Mouse (Mus musculus): ENCODE data around the gene Flvcr2.

Flvcr2 gene

GRCm38 (mm10) chr12:85800031-85800430 is 53.7 kb downstream of the Flvcr2 start:
- peak; percentile 42 for DNase-seq

- no peak for DNase-seq
Measured at GRCm38 (mm10) chr12:85809726-85810125, 63.4 kb downstream of the Flvcr2 start.

GRCm38 (mm10) chr12:85810959-85811358 is 64.6 kb downstream of the Flvcr2 start:
- no peak for DNase-seq

GRCm38 (mm10) chr12:85811676-85812075 is 65.3 kb downstream of the Flvcr2 start:
- DNase-seq = no peak

GRCm38 (mm10) chr12:85813599-85813998 is 67.3 kb downstream of the Flvcr2 start:
- DNase-seq = no peak

DNA sequence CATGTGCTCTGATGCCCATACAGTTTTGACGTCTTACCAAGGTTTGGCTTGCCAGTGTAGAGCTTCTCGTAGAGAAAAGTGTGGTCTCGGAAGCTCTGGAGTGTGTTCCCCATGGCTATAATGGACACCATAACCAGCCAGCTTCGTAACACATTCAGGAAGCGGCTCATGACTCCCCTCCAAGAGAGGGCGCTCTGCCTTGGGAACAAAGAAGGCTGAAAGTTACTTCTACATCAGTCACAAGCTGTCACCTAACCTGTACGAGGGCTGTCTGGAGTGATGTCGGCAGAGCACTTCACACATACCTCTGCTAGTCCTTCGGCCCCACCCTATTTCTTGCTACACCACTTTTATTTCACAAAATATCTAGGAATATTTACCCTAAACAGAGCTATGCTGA is 75.7 kb downstream of the Flvcr2 start:
- no peak for DNase-seq

DNA sequence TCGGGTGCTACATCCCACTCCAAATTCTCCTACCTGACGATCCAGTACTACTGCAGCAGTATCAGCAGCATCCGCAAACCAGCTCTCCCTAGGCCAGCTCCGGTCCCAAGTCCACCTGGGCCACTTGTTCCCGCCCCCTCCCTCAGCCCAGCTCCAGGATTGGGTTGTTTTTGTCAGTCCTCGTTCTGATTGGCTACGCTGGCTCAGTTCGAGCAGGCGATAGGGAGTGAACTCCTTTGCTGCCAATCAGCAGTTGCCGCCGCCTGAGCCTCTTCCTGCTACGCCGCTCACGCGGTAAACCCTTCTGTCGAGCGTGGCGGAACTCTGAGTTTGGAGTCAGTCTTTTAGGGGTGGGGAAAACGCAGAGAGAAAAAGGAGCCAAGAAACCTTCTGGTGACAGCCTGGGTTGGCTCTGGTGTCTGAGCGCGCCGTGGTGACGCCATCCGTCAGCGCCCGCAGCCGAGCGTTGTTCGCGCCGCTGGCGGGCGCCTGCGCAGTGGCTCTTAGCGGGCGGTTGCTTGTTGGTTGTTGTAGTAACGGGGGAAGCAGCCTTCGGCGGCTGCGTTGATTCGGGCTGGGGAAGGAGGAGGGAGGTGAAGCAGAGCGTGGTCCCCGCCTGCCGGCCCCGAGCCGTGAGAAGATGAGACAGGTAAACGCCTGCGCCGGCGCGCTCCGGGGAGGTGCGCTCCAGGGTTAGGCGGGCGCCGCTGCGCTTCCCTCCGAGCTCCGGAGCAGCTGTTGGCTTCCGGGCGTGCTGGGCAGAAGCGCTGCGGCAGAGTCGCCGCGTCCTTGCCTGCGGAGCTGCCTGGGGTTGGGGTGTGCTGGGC is 78.3 kb downstream of the Flvcr2 start, which contains the start of the genes Erg28 and Ttll5:
Gene Erg28, minus strand, starts transcription at position 113 of the 827 bp plus-strand sequence.
Gene Ttll5, plus strand, starts transcription at position 222 of the 827 bp plus-strand sequence.
- DNase-seq = peak; percentile 94

- DNase-seq = no peak
Measured at GRCm38 (mm10) chr12:85825361-85825760, 79.0 kb downstream of the Flvcr2 start.

GRCm38 (mm10) chr12:85825822-85826221 is 79.5 kb downstream of the Flvcr2 start:
- no peak for DNase-seq

DNA sequence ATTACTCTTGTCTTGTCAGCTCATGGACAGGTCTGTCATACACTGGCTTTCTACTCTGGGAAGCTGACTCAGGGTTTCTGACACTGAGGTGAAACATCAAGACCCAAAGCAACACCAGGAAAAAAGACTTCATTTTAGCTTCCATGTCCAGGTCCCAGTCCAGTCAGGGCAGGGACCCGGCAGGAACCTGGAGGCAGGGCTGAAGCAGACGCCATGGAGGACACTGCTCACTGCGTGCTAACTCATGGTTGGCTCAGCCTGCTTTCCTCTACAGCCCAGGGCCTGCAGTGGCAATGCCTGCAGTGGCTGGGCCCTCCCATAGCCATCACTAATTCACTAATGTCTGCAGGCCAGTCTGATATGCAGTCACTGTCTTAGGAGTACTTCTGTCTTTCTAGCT is 82.5 kb downstream of the Flvcr2 start:
- no peak for DNase-seq

DNA sequence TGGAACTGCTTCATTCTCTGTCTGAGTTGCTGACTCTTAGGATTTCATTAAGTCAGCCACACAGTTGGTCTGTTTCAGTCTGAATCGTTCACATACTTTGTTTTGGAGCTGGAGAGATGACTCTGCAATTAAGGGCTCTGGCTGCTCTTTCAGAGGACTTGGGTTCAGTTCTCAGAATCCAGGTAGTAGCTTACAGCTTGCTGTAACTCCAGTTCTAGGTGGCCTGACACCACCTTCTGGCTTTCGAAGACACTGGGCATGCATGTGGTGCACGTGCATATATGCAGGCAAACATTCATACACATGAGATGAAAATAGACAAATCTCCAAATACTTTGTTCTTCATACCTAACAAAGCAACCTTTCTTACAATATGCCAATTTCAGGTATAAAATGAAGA is 83.5 kb downstream of the Flvcr2 start:
- no peak for DNase-seq

DNA sequence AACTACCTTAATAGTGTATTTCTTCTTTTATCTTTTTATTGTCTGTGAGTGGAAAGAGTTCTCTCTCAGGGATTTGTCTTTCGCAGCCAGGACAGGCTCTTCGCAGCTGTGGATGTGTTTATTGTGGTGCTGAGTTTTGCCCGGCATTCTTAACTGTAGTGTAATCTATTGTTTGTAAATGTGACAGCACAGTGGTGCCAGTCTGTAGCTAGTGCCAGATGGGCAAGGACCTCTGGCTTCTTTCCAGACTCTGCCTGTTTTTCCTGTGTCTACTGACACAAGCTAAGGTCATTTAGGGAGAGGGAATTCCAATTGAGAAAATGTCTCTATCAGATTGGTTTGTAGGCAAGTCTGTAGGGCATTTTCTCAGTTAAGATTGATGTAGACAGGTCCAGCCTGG is 84.4 kb downstream of the Flvcr2 start:
- no peak for DNase-seq

GRCm38 (mm10) chr12:85834543-85834942 is 88.2 kb downstream of the Flvcr2 start:
- no peak for DNase-seq

GRCm38 (mm10) chr12:85837765-85838164 is 91.4 kb downstream of the Flvcr2 start:
- DNase-seq = no peak

DNA sequence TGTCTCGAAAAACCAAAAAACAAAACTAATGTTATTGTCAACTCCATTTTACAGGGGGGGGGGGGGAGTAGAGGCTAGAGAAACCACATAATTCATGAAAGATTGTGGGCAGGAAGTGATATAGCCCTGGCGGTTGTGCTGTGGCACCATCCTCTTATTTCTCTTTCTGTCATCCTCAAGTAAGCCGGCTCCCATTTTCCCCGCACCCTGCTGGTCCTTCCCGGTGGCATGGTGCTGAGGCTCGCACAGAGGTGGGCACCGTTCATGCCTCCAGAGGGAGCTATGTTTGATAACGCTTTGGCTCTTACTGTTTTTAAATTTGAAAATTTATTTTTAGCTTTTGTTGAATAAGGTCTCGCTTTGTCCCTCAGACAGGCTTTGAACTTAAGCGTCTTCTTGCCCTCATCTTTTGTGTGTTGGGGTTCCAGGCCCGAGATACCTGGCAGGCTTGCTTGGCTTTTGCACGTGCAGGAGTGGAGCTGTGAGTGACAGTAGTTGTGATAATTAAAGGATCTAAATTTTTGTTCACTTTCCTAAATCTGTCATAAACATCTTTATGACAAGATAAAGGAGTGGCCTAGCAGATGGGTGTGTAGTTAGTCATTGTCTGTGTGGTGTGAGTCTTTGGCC is 93.1 kb downstream of the Flvcr2 start:
- DNase-seq = no peak

- DNase-seq = no peak
Measured at GRCm38 (mm10) chr12:85848164-85848958, 102.0 kb downstream of the Flvcr2 start.

GRCm38 (mm10) chr12:85850661-85851060 is 104.3 kb downstream of the Flvcr2 start:
- no peak for DNase-seq

DNA sequence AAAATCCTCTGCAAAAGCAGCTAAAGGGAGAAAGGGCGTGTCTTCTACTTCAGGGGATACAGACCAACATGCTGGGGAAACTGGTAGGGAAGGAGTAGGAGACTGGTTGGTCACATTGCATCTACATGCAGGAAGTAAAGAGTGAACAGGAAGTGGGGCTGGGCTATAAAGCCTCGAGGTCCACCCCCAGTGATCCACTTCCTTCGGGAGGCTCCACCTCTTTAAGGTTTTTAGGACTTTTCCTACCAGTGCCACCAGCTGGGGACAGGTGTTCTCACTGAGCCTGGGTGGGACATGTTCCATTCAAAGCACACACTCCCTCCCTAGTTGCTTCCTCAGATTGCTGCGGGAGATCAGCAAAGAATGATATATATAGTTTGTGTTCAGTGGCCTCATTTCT is 107.5 kb downstream of the Flvcr2 start:
- no peak for DNase-seq

GRCm38 (mm10) chr12:85854271-85854670 is 107.9 kb downstream of the Flvcr2 start:
- DNase-seq = no peak

GRCm38 (mm10) chr12:85857300-85857699 is 111.0 kb downstream of the Flvcr2 start:
- no peak for DNase-seq

DNA sequence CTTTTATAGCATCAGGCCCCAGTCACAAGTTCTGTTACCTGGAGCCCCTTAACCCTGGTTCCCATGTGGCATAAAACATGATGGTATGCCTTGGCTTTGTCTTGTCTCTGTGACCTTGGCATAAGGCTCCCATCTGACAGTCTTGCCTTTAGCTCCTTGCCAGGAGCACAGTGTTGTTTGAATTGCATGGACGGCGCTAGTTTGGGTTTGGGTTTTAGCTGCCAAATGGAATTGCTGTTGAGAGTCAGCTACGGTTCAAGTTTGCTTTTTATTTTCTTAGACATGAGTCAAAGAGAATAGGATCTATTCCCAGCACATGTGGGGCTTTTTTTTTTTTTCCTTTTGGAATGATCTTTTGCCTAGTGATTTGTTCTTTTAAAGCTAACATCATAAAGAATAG is 112.8 kb downstream of the Flvcr2 start:
- no peak for DNase-seq

DNA sequence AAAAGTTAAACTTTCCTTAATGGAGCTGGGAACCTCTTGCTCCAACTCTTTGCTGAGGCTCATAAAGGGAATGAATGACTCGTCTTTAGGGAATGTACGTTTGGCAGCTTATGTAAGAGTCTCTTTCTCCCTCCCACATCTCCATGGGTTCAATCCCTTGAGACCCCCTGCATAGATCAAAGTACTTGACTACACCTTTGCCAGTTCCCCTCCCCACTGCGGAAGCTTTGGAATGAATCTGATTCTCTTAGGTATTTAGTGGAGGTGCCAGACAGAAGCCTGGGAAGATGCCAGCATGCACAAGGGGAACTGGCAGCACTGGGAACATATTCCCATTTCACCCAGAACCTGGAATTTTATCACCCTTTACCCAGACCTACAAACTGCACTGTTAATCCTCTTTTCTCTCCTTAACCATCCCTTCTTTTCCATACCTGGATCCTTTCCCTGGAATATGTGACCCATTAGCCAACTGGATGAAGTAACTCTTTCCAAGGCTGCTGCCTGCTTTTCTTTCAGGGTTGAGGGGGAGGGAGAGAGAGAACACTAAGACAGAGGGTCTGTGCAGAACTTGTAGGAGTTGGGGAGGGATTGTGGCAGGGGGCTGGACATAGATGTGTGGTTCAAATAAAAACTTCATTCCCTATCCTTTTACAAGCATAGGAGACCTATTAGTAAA is 113.3 kb downstream of the Flvcr2 start:
- peak; percentile 15 for DNase-seq

DNA sequence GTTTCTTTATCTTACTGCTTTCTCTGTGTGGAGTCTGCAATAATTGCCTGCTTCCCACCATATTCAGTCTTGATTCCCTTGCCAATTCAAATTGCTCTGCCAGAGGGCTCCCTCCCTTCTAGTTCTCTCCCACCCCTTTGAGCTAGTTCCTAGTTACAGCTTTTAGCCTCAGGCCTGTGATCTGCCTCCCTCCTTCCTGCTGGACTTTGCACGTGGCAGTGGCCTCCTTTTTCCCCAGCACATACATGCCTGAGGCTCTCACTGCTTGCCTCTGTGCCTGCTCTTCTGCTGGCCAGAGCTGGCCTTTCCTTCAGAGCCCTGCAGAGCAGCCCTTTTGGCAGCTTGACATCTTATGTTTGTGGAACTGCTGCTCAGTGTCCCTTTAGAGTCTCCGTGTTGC is 116.2 kb downstream of the Flvcr2 start:
- peak; percentile 6 for DNase-seq

Measured in right cerebral cortex, postnatal 4 days (tissue).